Mouse (Mus musculus) neural tube, embryonic 13.5 days (tissue): ENCODE results near the gene Bach2. TPM values are rescaled to one million over a fixed set of nuclear protein-coding genes. Genes with fewer than 3 reads are reported as not detected.

ENCODE experiments used
- ATAC-seq: fragments of 200-750 bp; cut with Nextera tagmentation; 2 replicates; pipeline ENCODE4 v1.8.0; 2017; ENCODE audit warnings: low read depth, mild to moderate bottlenecking, moderate TSS enrichment, moderate library complexity
- H3K27ac ChIP-seq: fragments of 300-500 bp; sonication (generic); replicated peaks from 2 replicates; pipeline ENCODE4 v1.5.1; 2015; ENCODE audit warnings: moderate library complexity, mild to moderate bottlenecking, inconsistent platforms
- H3K27me3 ChIP-seq: fragments of 300-500 bp; sonication (generic); 2 replicates; pipeline ENCODE4 v1.6.1; 2015; ENCODE audit warnings: mild to moderate bottlenecking, inconsistent platforms
- H3K36me3 ChIP-seq: fragments of 300-500 bp; sonication (generic); 2 replicates; pipeline ENCODE4 v1.6.1; 2015; ENCODE audit warnings: mild to moderate bottlenecking, inconsistent platforms
- H3K4me1 ChIP-seq: fragments of 300-500 bp; sonication (generic); replicated peaks from 2 replicates; pipeline ENCODE4 v1.6.1; 2015; ENCODE audit warnings: inconsistent platforms
- H3K4me2 ChIP-seq: fragments of 300-500 bp; sonication (generic); 2 replicates; pipeline ENCODE4 v1.6.1; 2015; ENCODE audit warnings: inconsistent platforms, mild to moderate bottlenecking, moderate library complexity
- H3K4me3 ChIP-seq: fragments of 300-500 bp; sonication (generic); 2 replicates; pipeline ENCODE4 v1.5.1; 2015; ENCODE audit warnings: mild to moderate bottlenecking, inconsistent platforms
- H3K9ac ChIP-seq: fragments of 300-500 bp; sonication (generic); 2 replicates; pipeline ENCODE4 v1.6.1; 2015; ENCODE audit warnings: moderate library complexity, mild to moderate bottlenecking, inconsistent platforms
- H3K9me3 ChIP-seq: fragments of 300-500 bp; sonication (generic); 2 replicates; pipeline ENCODE4 v1.6.1; 2016; ENCODE audit warnings: inconsistent platforms
- WGBS: fragments of 180-500 bp; shearing (Covaris S2); methylation state at CpG from one replicate; pipeline ENCODE4 v1.1.7; 2015; 5-methylcytosine and 5-hydroxymethylcytosine counted together
- polyA plus RNA-seq: library from polyadenylated mRNA; unstranded; fragments of >200 nt; fragmentation: Nextera tagmentation; extraction: Ambion mirVana; gene quantifications from 2 replicates; pipeline ENCODE4 v1.2.1, GENCODE M21; 2015

The Bach2 gene
- polyA plus RNA-seq, 1 experiment from 2014 or later, result 37.7 TPM

- peak overlapping the region; percentile 76 for H3K27ac ChIP-seq
- H3K4me3 ChIP-seq, result no peak overlapping the region
- WGBS, result 95% methylated on average over 35 of the region's 35 CpGs
Observed at GRCm38 (mm10) chr4:32562319-32563115, 323.9 kb downstream of the Bach2 start.

GRCm38 (mm10) chr4:32564416-32564815 is 325.8 kb downstream of the Bach2 start:
- H3K27ac ChIP-seq, result no peak overlapping the region
- no peak overlapping the region for H3K4me3 ChIP-seq
- no peak overlapping the region for H3K9ac ChIP-seq
- no peaks in the 10 kb centered on the region for H3K9me3 ChIP-seq
- H3K27me3 ChIP-seq, result no peaks in the 10 kb centered on the region
- WGBS, result 84% methylated on average over 7 of the region's 7 CpGs
- peaks cover 41% of the 10 kb centered on the region for H3K4me1 ChIP-seq
- no peak overlapping the region for H3K4me2 ChIP-seq
- no peak for ATAC-seq
- H3K36me3 ChIP-seq, result peaks cover 46% of the 10 kb centered on the region

More at GRCm38 (mm10) chr4:32562319-32563115, 323.9 kb downstream of the Bach2 start:
- 0 out of 2 replicates have a peak, but pooled peaks have one; percentile 4 for ATAC-seq
- no peak overlapping the region for H3K9ac ChIP-seq
- H3K9me3 ChIP-seq, result no peaks in the 10 kb centered on the region
- no peak overlapping the region for H3K4me2 ChIP-seq
- peaks cover 52% of the 10 kb centered on the region for H3K36me3 ChIP-seq
- peaks cover 33% of the 10 kb centered on the region for H3K4me1 ChIP-seq
- H3K27me3 ChIP-seq, result no peaks in the 10 kb centered on the region

GRCm38 (mm10) chr4:32564918-32565317 is 326.3 kb downstream of the Bach2 start:
- 90% methylated on average over 8 of the region's 8 CpGs for WGBS
- H3K9me3 ChIP-seq, result no peaks in the 10 kb centered on the region
- no peaks in the 10 kb centered on the region for H3K27me3 ChIP-seq
- no peak overlapping the region for H3K4me3 ChIP-seq
- H3K27ac ChIP-seq, result no peak overlapping the region
- H3K4me1 ChIP-seq, result peaks cover 46% of the 10 kb centered on the region
- peaks cover 46% of the 10 kb centered on the region for H3K36me3 ChIP-seq
- H3K4me2 ChIP-seq, result no peak overlapping the region
- no peak overlapping the region for H3K9ac ChIP-seq
- ATAC-seq, result no peak

GRCm38 (mm10) chr4:32569054-32569453 is 330.4 kb downstream of the Bach2 start:
- Histone ChIP-seq H3K9ac (0 out of 2 replicates have a peak overlapping the region, but pooled peaks have one; percentile 2), H3K4me1 (peaks cover 34% of the 10 kb centered on the region), H3K36me3 (peaks cover 22% of the 10 kb centered on the region), H3K4me3 (no peak overlapping the region), H3K9me3 (no peaks in the 10 kb centered on the region), H3K4me2 (no peak overlapping the region), H3K27me3 (no peaks in the 10 kb centered on the region), H3K27ac (peak overlapping the region; percentile 54)
- ATAC-seq, result no peak
- WGBS, result 62% methylated on average over 4 of the region's 4 CpGs

- H3K4me3 ChIP-seq, result no peak overlapping the region
- no peak overlapping the region for H3K4me2 ChIP-seq
- peaks cover 30% of the 10 kb centered on the region for H3K4me1 ChIP-seq
- WGBS, result 43% methylated on average over 17 of the region's 17 CpGs
- peak overlapping the region; percentile 36 for H3K9ac ChIP-seq
- H3K9me3 ChIP-seq, result no peaks in the 10 kb centered on the region
- peaks cover 13% of the 10 kb centered on the region for H3K36me3 ChIP-seq
- peak; percentile 37 for ATAC-seq
- H3K27ac ChIP-seq, result peak overlapping the region; percentile 54
- no peaks in the 10 kb centered on the region for H3K27me3 ChIP-seq
Observed at GRCm38 (mm10) chr4:32569995-32570938, 331.7 kb downstream of the Bach2 start.

GRCm38 (mm10) chr4:32570939-32571317 is 332.3 kb downstream of the Bach2 start:
- Histone ChIP-seq H3K4me3 (no peak overlapping the region), H3K36me3 (peaks cover 15% of the 10 kb centered on the region), H3K9me3 (no peaks in the 10 kb centered on the region), H3K4me1 (peaks cover 30% of the 10 kb centered on the region), H3K27me3 (no peaks in the 10 kb centered on the region), H3K9ac (peak overlapping the region; percentile 18; the same call in 1 of the 2 replicates), H3K4me2 (no peak overlapping the region), H3K27ac (peak overlapping the region; percentile 54)
- WGBS, result 67% methylated on average over 8 of the region's 8 CpGs
- no peak for ATAC-seq

GRCm38 (mm10) chr4:32571441-32571840 is 332.8 kb downstream of the Bach2 start:
- Histone ChIP-seq H3K27ac (peak overlapping the region; percentile 54), H3K9ac (peak overlapping the region; percentile 18; the same call in 1 of the 2 replicates), H3K9me3 (no peaks in the 10 kb centered on the region), H3K27me3 (no peaks in the 10 kb centered on the region), H3K36me3 (peaks cover 15% of the 10 kb centered on the region), H3K4me2 (no peak overlapping the region), H3K4me1 (peaks cover 30% of the 10 kb centered on the region), H3K4me3 (no peak overlapping the region)
- WGBS, result 71% methylated on average over 3 of the region's 3 CpGs
- ATAC-seq, result no peak

GRCm38 (mm10) chr4:32572118-32572517 is 333.5 kb downstream of the Bach2 start:
- no peak overlapping the region for H3K27ac ChIP-seq
- peak; percentile 26; the same call in 1 of the 2 replicates for ATAC-seq
- no peaks in the 10 kb centered on the region for H3K27me3 ChIP-seq
- H3K4me2 ChIP-seq, result no peak overlapping the region
- 53% methylated on average over 1 of the region's 1 CpGs for WGBS
- H3K36me3 ChIP-seq, result peaks cover 16% of the 10 kb centered on the region
- no peak overlapping the region for H3K9ac ChIP-seq
- no peaks in the 10 kb centered on the region for H3K9me3 ChIP-seq
- no peak overlapping the region for H3K4me3 ChIP-seq
- H3K4me1 ChIP-seq, result peaks cover 30% of the 10 kb centered on the region

- H3K4me1 ChIP-seq, result peaks cover 30% of the 10 kb centered on the region
- 87% methylated on average over 5 of the region's 5 CpGs for whole genome bisulfite sequencing
- no peak overlapping the region for H3K4me2 ChIP-seq
- H3K9me3 ChIP-seq, result no peaks in the 10 kb centered on the region
- H3K27ac ChIP-seq, result no peak overlapping the region
- H3K36me3 ChIP-seq, result peaks cover 27% of the 10 kb centered on the region
- no peak for ATAC-seq
- H3K9ac ChIP-seq, result no peak overlapping the region
- H3K4me3 ChIP-seq, result no peak overlapping the region
- no peaks in the 10 kb centered on the region for H3K27me3 ChIP-seq
Observed at GRCm38 (mm10) chr4:32573586-32573985, 335.0 kb downstream of the Bach2 start.

GRCm38 (mm10) chr4:32574604-32575003 is 336.0 kb downstream of the Bach2 start:
- H3K9me3 ChIP-seq, result no peaks in the 10 kb centered on the region
- H3K4me2 ChIP-seq, result no peak overlapping the region
- H3K27me3 ChIP-seq, result no peaks in the 10 kb centered on the region
- H3K4me1 ChIP-seq, result peaks cover 21% of the 10 kb centered on the region
- no peak for ATAC-seq
- H3K27ac ChIP-seq, result no peak overlapping the region
- H3K9ac ChIP-seq, result no peak overlapping the region
- peaks cover 35% of the 10 kb centered on the region for H3K36me3 ChIP-seq
- no peak overlapping the region for H3K4me3 ChIP-seq
- WGBS, result 96% methylated on average over 1 of the region's 1 CpGs

GRCm38 (mm10) chr4:32575165-32575564 is 336.6 kb downstream of the Bach2 start:
- no peaks in the 10 kb centered on the region for H3K27me3 ChIP-seq
- H3K27ac ChIP-seq, result no peak overlapping the region
- H3K4me1 ChIP-seq, result peaks cover 15% of the 10 kb centered on the region
- H3K4me2 ChIP-seq, result no peak overlapping the region
- peaks cover 41% of the 10 kb centered on the region for H3K36me3 ChIP-seq
- no peak for ATAC-seq
- no peak overlapping the region for H3K9ac ChIP-seq
- H3K4me3 ChIP-seq, result no peak overlapping the region
- H3K9me3 ChIP-seq, result no peaks in the 10 kb centered on the region
- WGBS, result 75% methylated on average over 9 of the region's 9 CpGs

GRCm38 (mm10) chr4:32579850-32580249 is 341.2 kb downstream of the Bach2 start:
- H3K36me3 ChIP-seq, result peaks cover 49% of the 10 kb centered on the region
- ATAC-seq, result no peak
- H3K9me3 ChIP-seq, result no peaks in the 10 kb centered on the region
- no peak overlapping the region for H3K4me3 ChIP-seq
- 0 out of 2 replicates have a peak, but pooled peaks cover 3% of the 10 kb centered on the region for H3K4me1 ChIP-seq
- no peak overlapping the region for H3K9ac ChIP-seq
- H3K27ac ChIP-seq, result no peak overlapping the region
- no peak overlapping the region for H3K4me2 ChIP-seq
- 87% methylated on average over 8 of the region's 8 CpGs for WGBS
- no peaks in the 10 kb centered on the region for H3K27me3 ChIP-seq
